1 mouse cellular context compared by ENCODE assay signal in the genomic region with DNA sequence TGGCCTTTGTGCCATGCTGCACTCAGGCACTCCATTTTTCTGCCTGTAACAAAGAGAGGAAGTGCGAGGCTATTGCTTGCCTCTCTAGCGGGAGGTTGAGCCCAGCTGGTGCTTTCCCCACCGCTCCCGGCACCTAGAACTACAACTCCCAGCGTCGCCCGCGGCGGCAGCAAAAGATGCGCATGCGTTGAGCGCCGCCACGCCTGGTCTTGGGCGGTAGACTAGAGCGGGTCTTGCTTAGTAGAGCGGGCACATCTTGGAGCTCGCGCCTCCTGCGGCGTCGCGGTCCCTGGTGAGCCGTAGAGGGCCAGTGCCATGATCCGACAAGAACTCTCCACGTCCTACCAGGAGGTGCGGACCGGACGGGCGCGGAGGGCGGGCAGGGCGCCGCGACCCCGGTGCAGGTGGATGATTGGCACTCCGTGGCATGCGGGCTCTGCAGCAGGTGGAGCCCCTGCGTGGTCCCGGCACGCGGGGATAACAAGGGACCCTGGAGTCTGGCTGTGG.
A peak's percentile ranks its signal among the peaks of the same experiment; 100 is the strongest.
TF ChIP-seq lines count a peak whose summit lies in the region.

A gene (plus strand): TSS at position 187 of the 507 bp plus-strand sequence.

TF ChIP-seq in CH12.LX, 34 proteins besides CTCF, POLR2A, EP300 and RAD21 (continued from another document):
- TF ChIP-seq ZNF384 (IDR thresholded peaks at IDR 0.05; ENCODE audit: low read depth, low read length) (0 out of 2 replicates have a peak, but pooled peaks have one; percentile 25), USF2 (conservative IDR thresholded peaks at IDR 0.05; ENCODE audit: low read depth, low read length) (no peak), ZC3H11A (IDR thresholded peaks at IDR 0.05; ENCODE audit: low read depth, low read length) (no peak), SMC3 (IDR thresholded peaks at IDR 0.05; ENCODE audit: low read depth, low read length) (no peak), IRF4 (IDR thresholded peaks at IDR 0.05; ENCODE audit: low read depth, low read length) (peak; percentile 75), GABPA (IDR thresholded peaks at IDR 0.05; ENCODE audit: insufficient replicate concordance, low read depth, low read length) (peak; percentile 84; the same call in 1 of the 2 replicates), MAX (IDR thresholded peaks at IDR 0.05; ENCODE audit: low read length) (peak; percentile 94), SIN3A (IDR thresholded peaks at IDR 0.05; ENCODE audit: low read length) (peak; percentile 94), MAZ (IDR thresholded peaks at IDR 0.05; ENCODE audit: low read depth, low read length) (peak; percentile 56; the same call in 1 of the 2 replicates), MAFK (IDR thresholded peaks at IDR 0.05; ENCODE audit: insufficient replicate concordance, low read length) (0 out of 2 replicates have a peak, but pooled peaks have one; percentile 7), E2F4 (IDR thresholded peaks at IDR 0.05; ENCODE audit: insufficient replicate concordance, low read depth, low read length) (peak; percentile 63; the same call in 1 of the 2 replicates), ETS1 (conservative IDR thresholded peaks at IDR 0.05; ENCODE audit: low read depth, low read length) (peak; percentile 33; the same call in 1 of the 2 replicates), ZMIZ1 (IDR thresholded peaks at IDR 0.05; ENCODE audit: low read depth, low read length) (peak; percentile 82)
